Mouse (Mus musculus) thymus, adult 2 months (tissue): ENCODE measurements at regions not wholly inside any gene's neighbourhood (a gene's known extent, or its start where the extent isn't known, plus 50 kb on each side); places are given as distances from the start of the nearest gene placed in this dataset.

ENCODE experiments used
- CTCF ChIP-seq: fragments of 200-500 bp; IDR thresholded peaks from 2 replicates; pipeline ENCODE4 v1.5.1; 2012; ENCODE audit warnings: mild to moderate bottlenecking, control low read depth, low read length, moderate library complexity, borderline replicate concordance; ENCODE audit not compliant: control insufficient read depth, poor library complexity, insufficient read depth; ENCODE audit errors: extremely low read depth
- POLR2A ChIP-seq: fragments of 200-500 bp; IDR thresholded peaks from 2 replicates; pipeline ENCODE4 v1.6.1; 2012; ENCODE audit warnings: mild to moderate bottlenecking, low read length, control low read depth, moderate library complexity; ENCODE audit not compliant: control insufficient read depth, poor library complexity, insufficient read depth; ENCODE audit errors: extremely low read depth

DNA sequence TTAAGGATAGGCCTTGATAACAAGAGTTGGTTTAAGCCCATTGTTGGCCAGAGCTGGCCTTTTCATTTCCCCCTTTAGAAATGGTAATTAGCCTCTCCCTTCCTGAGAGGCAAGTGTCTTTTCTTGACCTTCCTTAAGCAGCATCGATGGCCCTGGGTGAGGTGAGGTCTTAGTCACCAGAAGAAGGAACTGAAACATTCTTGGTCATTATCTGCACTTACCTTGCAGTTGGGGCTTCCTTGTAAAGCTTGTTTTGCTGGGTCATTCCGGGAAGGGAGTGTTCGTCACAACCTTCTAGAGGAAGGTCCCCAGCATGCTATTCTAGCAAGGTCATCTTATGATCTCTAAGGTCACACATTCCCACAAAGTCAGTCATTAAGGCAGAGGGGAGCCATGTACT lies 322.6 kb upstream of the Meis1 start:
- TF ChIP-seq CTCF (no peak), POLR2A (no peak)
